Mouse (Mus musculus) bone marrow, adult 2 months (tissue): Measurements from ENCODE around the gene Plekhf1. TPM values are rescaled to one million over a fixed set of nuclear protein-coding genes. Genes with fewer than 3 reads are reported as not detected.

ENCODE experiments used
- H3K27ac ChIP-seq: fragments of 200-500 bp; 2 replicates; pipeline ENCODE4 v1.5.1; 2012; ENCODE audit warnings: low read depth, mild to moderate bottlenecking, control low read depth, inconsistent platforms, low read length; ENCODE audit not compliant: control insufficient read depth, poor library complexity, insufficient read depth
- H3K4me1 ChIP-seq: fragments of 200-500 bp; 2 replicates; pipeline ENCODE4 v1.6.1; 2011; ENCODE audit warnings: low read length; ENCODE audit not compliant: control insufficient read depth, insufficient read depth
- H3K4me3 ChIP-seq: fragments of 200-500 bp; replicated peaks from 2 replicates; pipeline ENCODE3; 2011; ENCODE audit warnings: mild to moderate bottlenecking, low read depth, low read length, control low read depth; ENCODE audit not compliant: control insufficient read depth
- CTCF ChIP-seq: fragments of 200-500 bp; IDR thresholded peaks from 2 replicates; pipeline ENCODE4 v1.5.1; 2011; ENCODE audit warnings: low read length, control low read depth; ENCODE audit not compliant: control insufficient read depth, insufficient read depth
- POLR2A ChIP-seq: fragments of 200-500 bp; IDR thresholded peaks from 2 replicates; pipeline ENCODE4 v1.6.1; 2011; ENCODE audit warnings: low read depth, mild to moderate bottlenecking, control low read depth, low read length, borderline replicate concordance; ENCODE audit not compliant: control insufficient read depth
- WGBS: fragments of 180-500 bp; shearing (Covaris S2); methylation state at CpG from one replicate; pipeline ENCODE4 v1.1.7; 2018; 5-methylcytosine and 5-hydroxymethylcytosine counted together
- polyA plus RNA-seq: library from polyadenylated mRNA; stranded (reverse); fragments of >200 nt; gene quantifications from 2 replicates; pipeline ENCODE4 v1.2.4, GENCODE M21; 2011; ENCODE audit warnings: low replicate concordance; ENCODE audit not compliant: missing spikeins, insufficient read depth, insufficient read length

Plekhf1 gene
- polyA plus RNA-seq, 1 experiment: 1.1 TPM

- WGBS: 2% methylated on average over 28 of the region's 28 CpGs
- H3K27ac ChIP-seq: peak overlapping the region; percentile 74; the same call in 1 of the 2 replicates
- H3K4me3 ChIP-seq: peak overlapping the region; percentile 17
- H3K4me1 ChIP-seq: peaks cover 2% of the 10 kb centered on the region; the same call in 1 of the 2 replicates
- TF ChIP-seq CTCF (peak; percentile 100), POLR2A (no peak)
These were observed 27.1 kb downstream of the Plekhf1 start for GRCm38 (mm10) chr7:38200606-38201289.

GRCm38 (mm10) chr7:38199907-38200605 is 27.8 kb downstream of the Plekhf1 start:
- 40% methylated on average over 8 of the region's 8 CpGs for WGBS
- Histone ChIP-seq H3K4me3 (no peak overlapping the region), H3K4me1 (peaks cover 2% of the 10 kb centered on the region; the same call in 1 of the 2 replicates), H3K27ac (peak overlapping the region; percentile 74; the same call in 1 of the 2 replicates)
- TF ChIP-seq CTCF: no peak
- no peak for TF ChIP-seq POLR2A

- no peak overlapping the region for H3K27ac ChIP-seq
- 74% methylated on average over 10 of the region's 10 CpGs for WGBS
- peaks cover 9% of the 10 kb centered on the region for H3K4me1 ChIP-seq
- TF ChIP-seq CTCF: peak; percentile 53
- TF ChIP-seq POLR2A: no peak
- H3K4me3 ChIP-seq: no peak overlapping the region
These were observed 36.2 kb downstream of the Plekhf1 start for GRCm38 (mm10) chr7:38191571-38191970.

GRCm38 (mm10) chr7:38191146-38191545 is 36.7 kb downstream of the Plekhf1 start:
- 88% methylated on average over 8 of the region's 8 CpGs for WGBS
- TF ChIP-seq POLR2A (no peak), CTCF (no peak)
- Histone ChIP-seq H3K4me1 (peaks cover 9% of the 10 kb centered on the region), H3K4me3 (no peak overlapping the region), H3K27ac (no peak overlapping the region)

DNA sequence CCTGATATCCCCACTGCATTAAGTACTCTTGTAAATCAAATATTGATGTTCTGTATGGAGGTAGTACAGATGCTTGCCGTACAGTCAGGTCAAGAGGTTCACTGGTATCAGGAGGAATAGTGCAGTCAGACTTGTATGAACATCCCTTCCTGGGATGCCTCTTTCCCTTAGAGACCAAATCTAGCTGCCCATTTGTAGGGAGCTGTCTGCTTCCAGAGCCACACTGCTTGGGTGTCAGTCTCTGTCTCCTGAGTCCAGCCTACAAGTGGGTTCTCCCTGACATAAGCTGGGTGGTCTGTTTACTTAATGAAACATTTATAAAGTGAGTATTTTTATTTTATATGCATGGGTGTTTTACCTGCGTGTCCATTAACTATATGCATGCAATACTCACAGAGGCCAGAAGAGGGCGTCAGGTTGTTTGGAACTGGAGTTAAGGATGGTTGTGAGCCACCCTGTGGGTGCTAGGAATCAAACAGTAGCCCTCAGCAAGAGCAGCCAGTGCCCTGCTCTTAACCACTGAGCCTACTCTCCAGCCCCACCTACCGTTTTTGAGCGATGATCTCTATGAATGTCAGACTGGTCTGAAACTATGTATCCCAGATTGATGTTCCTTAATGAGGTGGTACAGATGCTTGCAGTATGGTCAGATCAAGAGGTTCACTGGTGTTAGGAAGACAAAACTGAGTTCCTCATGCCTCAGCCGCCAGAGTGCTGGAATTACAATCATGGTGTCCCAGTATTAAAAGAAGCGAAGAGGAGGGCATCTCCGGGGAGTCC is 37.6 kb downstream of the Plekhf1 start:
- TF ChIP-seq POLR2A (no peak), CTCF (peak; percentile 16; the same call in 1 of the 2 replicates)
- WGBS: 90% methylated on average over 8 of the region's 8 CpGs
- peaks cover 9% of the 10 kb centered on the region for H3K4me1 ChIP-seq
- H3K4me3 ChIP-seq: no peak overlapping the region
- H3K27ac ChIP-seq: peak overlapping the region; percentile 88; the same call in 1 of the 2 replicates

- Histone ChIP-seq H3K4me3 (peak overlapping the region; percentile 59), H3K27ac (peak overlapping the region; percentile 88), H3K4me1 (peaks cover 9% of the 10 kb centered on the region)
- TF ChIP-seq POLR2A: no peak
- no peak for TF ChIP-seq CTCF
- 7% methylated on average over 15 of the region's 15 CpGs for WGBS
These were observed 38.5 kb downstream of the Plekhf1 start for GRCm38 (mm10) chr7:38189136-38189982.

DNA sequence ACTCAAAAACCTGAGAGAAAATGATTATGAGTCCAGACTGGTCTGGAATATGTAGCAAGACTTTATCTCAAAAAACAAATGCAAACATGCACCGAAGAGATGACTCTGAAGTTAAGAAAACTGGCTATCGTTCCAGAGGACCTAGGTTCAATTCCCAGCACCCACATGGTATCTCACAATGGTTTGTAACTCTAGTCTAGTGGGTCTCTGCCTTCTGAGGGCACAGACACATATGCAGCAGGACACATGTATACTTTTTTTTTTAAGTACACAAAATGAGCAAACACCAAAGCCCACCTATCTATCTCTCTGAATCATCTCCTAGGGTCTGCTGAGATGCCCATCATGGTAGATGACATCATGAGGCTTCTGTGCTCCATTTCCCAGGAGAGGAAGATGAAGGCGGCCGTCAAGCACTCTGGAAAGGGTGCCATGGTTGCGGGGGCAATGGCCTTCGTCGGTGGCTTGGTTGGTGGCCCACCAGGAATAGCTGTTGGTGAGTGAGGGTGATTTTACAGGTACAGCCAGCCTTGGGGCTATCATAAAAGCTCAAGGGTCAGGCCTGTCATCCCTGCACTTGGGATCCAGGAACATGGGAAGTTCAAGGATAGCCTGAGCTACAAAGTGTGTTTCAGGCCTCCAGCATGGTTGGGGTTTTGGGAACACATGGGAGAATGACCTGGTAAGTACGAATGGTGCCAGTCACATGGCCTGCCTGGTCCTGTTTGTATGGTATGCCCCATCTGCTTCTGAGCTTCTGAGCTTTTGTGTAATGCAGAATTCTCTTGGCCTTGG is 39.3 kb downstream of the Plekhf1 start:
- H3K4me1 ChIP-seq: peaks cover 9% of the 10 kb centered on the region
- WGBS: 70% methylated on average over 8 of the region's 8 CpGs
- peak overlapping the region; percentile 88 for H3K27ac ChIP-seq
- H3K4me3 ChIP-seq: no peak overlapping the region
- TF ChIP-seq CTCF: no peak
- TF ChIP-seq POLR2A: no peak
